Mouse (Mus musculus) left cerebral cortex, postnatal 10 days (tissue): ENCODE measurements at regions not wholly inside any gene's neighbourhood (a gene's known extent, or its start where the extent isn't known, plus 50 kb on each side); places are given as distances from the start of the nearest gene placed in this dataset.
"Not testable (repeated sequence)": the region's sequence is repeated elsewhere in the genome, so short reads cannot be mapped to it uniquely, and the experiment has no call there.

Experiments used
- DNase-seq, 2 experiments: peaks; one replicate each; pipeline ENCODE4 v3.0.0; 2021 to 2022; ENCODE audit warnings: low spot score in 2 of 2, mixed read lengths in 1 of 2; ENCODE audit errors: extremely low spot score in 1 of 2
- intact Hi-C: fragments of 180-260 bp; cut with DNase I; formaldehyde crosslinking; loops from one replicate; pipeline ENCODE4 v1.15.1; 2025

DNA sequence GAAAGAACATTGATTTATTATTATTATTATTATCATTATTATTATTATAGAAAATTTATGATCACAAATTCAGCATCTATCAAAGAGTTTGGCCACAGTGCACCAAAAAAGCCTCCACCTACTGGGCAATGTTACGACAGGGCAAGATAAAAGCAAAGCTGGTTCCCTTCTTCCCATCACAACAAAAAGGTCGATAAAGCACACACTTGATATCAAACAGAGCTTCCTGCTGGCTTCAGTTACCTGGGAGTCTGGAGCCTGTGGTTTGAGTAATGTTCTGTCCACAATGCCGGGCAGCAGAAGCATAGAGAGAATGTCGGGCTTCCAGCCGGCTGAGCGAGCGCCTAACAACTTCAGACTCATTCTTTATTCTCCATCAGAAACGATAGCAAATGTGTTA, 101.2 kb upstream of the Ifngr1 start:
- intact Hi-C loops = loop anchor here (10.0 kb wide), 1 partner anchor 204 kb away; no protein-coding TSS in a partner anchor
- DNase-seq = no peak

DNA sequence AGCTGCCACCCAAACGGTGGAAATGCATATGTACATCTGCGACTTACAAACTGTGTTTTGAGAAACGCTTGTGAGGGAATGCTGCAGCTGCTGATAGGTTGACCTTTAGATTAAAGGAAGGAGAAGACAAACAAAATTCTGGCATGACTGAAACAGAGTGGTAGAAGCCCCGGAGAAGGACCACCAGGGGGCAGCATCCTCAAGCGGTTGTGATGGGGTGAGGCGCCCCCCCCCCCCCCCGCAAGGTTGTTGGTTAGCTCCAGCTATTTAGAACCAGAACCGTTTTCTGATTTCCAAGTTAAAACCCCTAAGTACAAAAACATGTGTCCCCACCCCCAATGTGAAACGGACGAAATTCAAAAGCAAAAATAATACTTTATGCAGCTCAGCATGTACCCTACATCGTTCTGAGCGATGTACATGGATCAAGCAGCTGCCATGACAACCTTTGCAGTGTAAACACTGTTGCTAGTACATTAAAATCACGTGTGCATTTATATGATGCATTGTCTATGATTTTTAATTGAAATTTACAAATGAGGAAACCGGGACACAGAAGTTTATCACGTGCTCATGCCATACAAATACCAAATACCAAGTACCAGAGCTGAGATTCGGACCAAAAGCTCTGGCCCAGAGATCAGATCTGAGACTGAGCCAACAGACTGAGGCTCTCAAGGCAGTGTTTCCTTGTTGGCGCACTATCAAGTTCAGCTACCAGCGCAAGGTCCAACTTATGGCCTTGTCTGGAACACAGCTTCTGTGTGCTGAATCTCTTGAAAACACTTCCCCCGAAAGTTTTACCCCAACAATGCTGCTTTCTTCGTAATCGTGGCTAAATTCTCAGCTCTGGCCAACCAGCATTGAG, 100.0 kb upstream of the Ifngr1 start:
- DNase-seq = peak; percentile 35 to 76
- intact Hi-C loops = loop anchor here (10.0 kb wide), 1 partner anchor 203 kb away; no protein-coding TSS in a partner anchor

DNA sequence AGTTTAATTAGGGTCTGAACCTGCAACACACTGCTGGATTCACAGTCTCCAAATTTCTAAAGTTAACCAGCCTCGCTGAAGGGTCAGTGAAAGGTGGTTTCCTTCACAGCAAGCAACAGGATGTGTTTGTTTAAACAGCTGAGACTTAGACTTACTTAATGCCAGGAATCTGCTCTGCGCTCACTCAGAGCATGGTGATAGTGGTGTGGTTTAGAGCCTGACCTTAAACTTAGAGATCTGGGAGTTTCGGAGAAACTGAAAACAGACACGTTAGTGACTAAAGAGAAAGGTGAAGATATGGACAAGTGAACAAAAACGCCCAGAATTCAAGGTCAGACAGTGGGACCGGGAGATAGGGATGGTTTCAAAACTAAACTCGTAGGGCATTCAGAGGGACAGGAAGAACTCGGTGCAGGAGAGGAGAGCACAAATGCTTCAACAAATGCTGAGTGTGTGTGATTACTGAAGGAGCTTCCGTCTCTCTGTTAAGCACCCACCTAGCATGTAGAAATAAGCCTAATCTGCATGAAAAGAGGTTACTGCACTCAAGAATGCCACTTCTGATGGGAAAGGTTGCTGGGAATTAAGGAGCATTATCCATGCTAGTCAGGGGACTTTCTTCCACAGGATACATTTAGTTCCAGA, 97.2 kb upstream of the Ifngr1 start:
- no peak for DNase-seq

DNA sequence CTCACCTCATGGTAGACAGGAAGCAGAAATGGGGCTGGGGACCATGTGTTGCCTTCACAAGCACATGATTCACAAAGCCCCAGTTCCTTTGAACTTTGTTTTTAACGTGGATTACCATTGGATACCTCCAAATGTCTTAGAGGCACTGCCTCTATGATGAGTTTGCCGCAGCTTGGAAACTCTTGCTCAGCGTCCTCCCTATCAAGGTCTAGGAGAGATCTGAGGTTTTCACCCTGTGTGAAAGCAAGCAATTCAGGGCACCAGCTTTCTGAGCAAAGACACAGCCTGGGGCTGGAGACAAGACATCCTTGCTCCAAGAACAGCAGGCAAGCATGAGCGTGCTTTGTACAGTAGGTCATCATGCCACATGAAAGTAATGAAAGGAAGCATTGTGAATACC, 93.6 kb upstream of the Ifngr1 start:
- intact Hi-C loops = loop anchor here (10.0 kb wide), 1 partner anchor 197 kb away; no protein-coding TSS in a partner anchor
- no peak for DNase-seq

More for the DNA sequence above, 97.2 kb upstream of the Ifngr1 start:
- intact Hi-C loops = loop anchor here (10.0 kb wide), 1 partner anchor 200 kb away; no protein-coding TSS in a partner anchor

DNA sequence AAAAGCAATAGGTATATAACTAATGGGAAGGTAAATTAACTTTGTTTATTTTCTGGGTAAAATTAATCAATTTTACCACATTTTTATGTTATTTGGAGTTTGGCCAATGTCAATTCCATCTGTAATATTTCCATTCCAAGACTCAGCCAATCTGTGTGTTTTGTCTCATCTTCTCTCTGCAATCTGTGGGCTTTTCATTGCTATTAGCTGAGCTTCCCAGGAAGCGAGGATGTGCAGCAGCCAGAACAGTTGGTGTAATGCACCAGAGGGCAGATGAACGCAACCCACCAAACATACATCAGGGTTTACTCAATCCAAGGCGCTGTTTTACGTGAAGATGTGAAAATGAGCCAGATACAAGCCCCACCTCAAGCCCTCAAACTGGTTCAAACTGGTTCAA, 88.9 kb upstream of the Ifngr1 start:
- intact Hi-C loops = no loop called here

DNA sequence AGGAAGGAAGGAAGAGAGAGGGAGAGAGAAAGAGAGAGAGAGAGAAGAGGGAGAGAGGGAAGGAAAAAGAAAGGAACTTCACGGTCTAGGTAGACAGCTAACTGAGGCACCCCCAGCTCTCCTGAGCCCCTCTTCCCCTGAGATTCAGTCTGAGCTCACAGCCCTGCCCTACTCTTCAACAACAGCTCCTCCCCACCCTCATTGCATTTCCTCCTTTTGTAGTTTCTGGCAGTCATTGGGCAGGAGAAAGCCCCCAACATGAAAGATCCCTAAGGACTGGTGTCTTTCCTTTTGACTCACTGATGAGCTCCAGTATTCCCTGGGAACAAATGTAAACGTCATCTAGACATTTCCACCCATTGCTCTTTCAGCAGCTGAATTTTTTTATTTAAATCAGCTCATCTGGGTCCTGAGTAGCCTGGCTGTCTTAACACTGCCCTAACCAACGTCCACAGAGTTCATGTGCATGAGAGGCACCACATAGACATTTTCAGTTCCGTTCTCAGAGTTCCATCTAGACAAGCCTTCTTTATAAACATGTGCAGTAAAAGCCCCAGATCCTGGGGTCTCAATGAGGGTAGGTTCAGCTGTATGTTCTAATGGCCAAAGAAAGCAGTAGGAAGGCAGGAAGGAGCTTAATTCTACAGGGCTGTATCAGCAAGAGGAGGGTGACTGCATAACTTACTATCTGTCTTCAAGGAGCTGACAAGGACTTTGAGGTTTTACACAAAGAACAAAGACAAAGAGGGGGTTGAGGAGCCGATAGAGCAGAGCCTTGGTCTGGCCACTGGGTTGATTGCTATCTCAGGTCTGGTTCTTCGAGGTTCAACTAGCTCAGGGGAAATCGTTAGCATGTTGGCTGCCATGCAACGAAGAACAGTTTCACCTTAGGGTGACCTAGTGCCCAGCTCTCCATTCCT, 87.6 kb upstream of the Ifngr1 start:
- intact Hi-C loops = no loop called here
- no peak for DNase-seq

More for the DNA sequence above, 88.9 kb upstream of the Ifngr1 start:
- no peak for DNase-seq

DNA sequence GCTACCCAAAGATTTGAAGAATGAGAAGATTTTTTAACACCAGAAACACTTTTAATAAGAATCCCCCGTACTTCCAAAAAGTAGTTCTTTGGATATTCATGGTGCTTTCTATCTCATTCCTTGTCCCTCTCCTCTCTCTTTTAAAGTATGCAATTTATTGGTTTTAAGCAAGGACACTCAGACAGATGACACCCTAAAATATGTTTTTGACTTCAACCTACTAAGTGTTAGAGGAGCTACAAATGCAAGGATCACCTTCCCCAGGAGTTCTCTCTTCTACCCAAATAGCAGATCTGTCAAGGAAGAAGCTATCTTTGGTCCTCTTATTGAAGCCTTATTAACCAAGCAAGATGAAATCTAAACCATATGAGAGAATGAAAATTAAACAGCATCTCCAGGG, 86.6 kb upstream of the Ifngr1 start:
- intact Hi-C loops = no loop called here
- DNase-seq = no peak

DNA sequence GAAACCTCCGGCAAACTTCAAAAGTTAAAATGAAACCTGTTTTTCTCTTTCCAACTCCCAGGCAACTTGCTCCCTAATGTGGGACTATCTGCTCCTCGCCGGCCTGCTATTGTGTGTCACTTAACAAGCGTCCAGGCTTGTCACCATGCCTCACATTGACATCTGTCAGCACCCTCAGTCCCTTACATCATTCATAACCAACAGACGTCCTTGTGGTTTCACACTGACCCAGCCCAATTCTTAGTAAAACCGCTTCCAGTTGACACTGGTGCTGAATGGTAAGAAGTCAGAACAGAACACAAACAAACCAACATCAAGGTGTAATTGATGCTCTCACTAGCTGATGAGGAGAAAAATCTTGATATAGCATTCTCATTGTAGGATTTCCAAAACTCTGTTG, 85.8 kb upstream of the Ifngr1 start:
- no peak for DNase-seq
- intact Hi-C loops = no loop called here

DNA sequence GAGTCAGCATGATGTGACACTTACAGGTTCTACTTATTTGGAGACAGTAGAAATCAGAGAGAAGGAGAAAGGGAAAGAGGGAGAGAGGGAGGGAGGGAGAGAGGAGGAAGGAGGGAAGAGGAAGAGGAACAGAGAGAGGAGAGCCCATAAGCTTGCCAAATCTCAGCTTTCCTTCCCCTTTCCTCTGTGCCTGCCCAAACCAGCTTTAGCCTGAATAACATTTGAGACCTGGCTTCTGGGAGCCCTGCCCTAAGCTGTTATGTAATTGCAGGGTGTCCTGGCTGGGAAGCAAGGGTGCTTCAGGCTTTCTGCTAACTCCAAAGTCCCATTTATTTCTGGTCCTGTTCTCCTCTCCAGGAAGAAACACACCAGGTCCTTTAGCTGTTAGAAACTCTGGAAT, 85.3 kb upstream of the Ifngr1 start:
- intact Hi-C loops = no loop called here
- DNase-seq = no peak

DNA sequence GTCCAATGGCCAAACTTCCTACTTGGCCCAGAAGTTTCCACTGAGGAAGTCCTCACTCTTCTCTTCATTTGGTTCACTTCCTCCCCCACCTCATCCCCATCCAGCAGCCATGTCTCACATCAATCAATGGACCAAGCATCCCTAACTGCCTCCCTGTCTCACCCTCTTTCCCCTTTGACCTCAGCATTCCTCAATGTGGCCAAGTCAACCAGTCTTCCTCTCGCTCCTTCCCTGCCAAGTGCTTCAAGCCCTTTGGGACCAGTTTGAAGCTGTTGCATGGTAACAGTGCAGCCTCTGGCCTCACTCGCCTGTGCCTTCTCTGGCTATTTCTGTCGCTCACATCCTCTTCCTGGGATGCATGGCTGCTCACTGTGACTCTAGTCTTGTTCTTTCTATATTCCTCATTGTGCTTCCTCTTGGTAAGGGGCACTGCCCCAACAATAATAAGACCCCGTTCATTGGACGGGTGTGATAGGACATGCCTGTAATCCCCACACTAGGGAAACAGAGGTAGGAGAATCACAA, 83.5 kb upstream of the Ifngr1 start:
- intact Hi-C loops = no loop called here
- no peak for DNase-seq

DNA sequence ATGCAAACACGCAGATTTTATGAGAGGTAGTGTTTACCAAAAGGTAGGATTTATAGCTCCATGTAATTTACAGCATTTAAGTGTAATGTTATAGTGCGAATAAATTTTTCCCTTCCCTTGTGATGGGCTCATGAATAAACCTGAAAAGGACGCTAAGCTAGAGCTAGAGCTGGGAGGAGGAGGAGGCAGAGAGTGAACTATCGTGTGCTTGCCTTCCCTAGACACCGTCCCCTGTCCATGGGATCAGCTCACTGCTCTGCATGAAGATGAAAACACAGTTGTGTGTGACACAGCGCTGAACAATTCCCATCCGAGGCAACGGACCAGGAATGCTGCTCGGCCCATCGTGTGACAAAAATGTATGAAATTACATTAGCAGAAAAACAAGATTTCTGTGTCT, 81.7 kb upstream of the Ifngr1 start:
- intact Hi-C loops = no loop called here
- no peak for DNase-seq

DNA sequence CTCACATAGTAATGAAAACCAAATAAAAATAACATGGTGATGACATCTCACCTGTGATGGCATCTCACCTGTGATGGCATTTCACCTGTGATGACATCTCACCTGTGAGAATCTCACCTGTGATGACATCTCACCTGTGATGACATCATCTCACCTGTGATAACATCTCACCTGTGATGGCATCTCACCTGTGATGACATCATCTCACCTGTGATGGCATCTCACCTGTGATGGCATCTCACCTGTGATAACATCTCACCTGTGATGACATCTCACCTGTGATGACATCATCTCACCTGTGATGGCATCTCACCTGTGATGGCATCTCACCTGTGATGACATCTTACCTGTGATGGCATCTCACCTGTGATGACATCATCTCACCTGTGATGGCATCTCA, 77.4 kb upstream of the Ifngr1 start:
- DNase-seq, intact Hi-C loops: not testable (repeated sequence)

DNA sequence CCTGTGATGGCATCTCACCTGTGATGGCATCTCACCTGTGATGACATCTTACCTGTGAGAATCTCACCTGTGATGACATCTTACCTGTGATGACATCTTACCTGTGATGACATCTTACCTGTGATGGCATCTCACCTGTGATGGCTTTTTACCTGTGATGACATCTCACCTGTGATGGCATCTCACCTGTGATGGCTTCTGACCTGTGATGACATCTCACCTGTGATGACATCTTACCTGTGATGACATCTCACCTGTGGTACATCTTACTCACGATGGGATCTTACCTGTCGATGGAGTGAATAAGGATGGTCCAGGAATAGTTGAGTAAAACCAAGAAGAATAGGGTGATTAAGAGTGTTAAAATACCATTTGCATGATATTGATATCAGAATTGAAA, 76.9 kb upstream of the Ifngr1 start:
- intact Hi-C loops = no loop called here
- no peak for DNase-seq

DNA sequence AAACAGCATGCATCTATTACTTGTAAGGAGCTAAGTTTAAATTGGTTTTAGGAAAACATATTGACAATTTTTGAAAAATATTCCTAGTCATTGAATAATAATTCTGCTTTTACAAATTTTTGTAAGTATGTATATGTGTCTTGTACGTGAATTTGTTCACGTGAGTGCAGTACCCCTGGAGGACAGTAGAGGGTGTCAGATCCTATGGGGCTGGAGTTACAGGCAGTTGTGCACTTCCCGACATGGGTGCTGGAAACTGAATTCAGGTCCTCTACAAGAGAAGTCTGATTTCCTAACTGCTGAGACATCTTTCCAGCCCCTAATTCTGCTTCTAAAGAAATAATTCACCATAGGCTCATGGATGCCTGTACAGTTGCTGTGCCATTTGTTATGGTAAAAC, 75.7 kb upstream of the Ifngr1 start:
- intact Hi-C loops = no loop called here

DNA sequence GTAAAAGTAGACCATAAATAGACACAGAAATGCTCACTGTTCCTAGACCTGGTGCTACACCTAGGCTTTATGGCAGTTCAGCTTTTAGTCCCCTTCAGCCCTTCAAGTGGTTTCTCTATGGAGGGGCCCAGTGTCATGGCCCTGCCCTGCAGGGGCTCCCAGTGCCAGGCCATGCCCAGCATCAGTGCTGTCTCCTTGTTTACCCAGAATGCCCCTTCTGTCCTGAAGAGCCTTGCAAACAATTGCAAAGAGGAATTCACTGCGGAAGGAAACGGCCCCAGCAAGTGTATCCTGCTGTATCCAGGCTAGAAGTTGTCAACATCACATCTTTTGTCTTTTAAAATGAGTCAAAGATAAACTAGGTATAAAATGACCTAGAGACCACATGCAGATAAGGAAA, 74.7 kb upstream of the Ifngr1 start:
- intact Hi-C loops = no loop called here
- no peak for DNase-seq

More for the DNA sequence above, 75.7 kb upstream of the Ifngr1 start:
- DNase-seq = no peak

DNA sequence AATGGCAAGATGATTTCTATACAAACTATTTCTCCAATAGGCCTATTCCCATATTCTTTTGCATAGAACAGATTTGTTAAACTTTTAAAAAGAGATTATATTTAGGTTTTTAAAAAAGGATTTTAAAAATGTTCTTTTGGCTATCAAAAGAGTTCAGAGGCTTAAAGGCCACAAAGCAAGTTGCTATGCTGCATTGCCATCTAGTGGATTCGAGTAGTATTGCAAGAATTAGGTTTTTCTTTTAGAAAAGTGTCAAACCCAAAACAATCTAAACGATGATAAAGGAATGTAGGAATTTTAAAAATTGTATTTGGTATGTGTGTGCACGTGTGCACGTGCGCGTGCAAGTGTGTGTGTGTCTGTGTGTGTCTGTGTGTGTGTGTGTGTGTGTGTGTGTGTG, 73.0 kb upstream of the Ifngr1 start:
- DNase-seq = no peak
- intact Hi-C loops = loop anchor here (2.0 kb wide), 1 partner anchor 278 kb away; no protein-coding TSS in a partner anchor

DNA sequence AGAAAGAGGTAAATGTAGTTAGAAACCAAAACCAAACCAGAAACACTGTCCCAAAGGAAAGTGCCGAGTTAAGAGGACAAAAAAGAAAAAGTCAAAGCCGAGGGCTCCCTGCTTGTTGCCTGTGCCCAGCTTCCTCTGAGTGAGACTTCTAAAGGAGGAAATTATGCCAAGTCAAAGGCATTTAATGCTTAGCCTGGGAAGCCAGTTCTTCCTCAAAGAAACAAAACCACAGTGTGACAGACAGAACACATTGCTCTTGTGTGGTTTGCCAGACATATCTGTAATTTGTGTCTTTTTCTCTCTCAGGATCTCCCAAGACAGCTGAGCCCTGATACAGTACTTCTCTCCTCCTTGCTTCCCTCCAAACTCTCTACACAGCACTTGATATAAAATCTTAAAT, 69.6 kb upstream of the Ifngr1 start:
- DNase-seq = no peak
- intact Hi-C loops = loop anchor here (10.0 kb wide), 1 partner anchor 607 kb away; no protein-coding TSS in a partner anchor

DNA sequence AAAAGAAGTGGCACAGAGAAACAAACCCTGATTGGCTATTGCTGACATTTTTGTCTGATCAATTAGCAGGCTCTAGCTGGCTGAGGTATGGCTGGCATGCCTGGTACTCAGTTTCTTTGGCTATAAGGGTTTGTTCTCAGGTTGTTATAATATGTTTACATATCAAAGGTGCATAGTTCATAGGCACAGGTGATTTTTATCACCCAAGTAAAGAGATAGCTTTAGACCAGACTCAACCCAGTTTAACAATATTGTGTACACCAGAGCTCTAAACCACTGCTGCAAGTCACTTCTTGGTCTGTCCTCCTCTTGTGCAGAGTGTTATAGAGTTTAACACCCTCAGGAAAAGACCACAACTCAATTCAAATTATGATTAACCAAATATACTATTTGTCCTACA, 65.8 kb upstream of the Ifngr1 start:
- DNase-seq = no peak
- intact Hi-C loops = loop anchor here (10.0 kb wide), 1 partner anchor 611 kb away; no protein-coding TSS in a partner anchor

DNA sequence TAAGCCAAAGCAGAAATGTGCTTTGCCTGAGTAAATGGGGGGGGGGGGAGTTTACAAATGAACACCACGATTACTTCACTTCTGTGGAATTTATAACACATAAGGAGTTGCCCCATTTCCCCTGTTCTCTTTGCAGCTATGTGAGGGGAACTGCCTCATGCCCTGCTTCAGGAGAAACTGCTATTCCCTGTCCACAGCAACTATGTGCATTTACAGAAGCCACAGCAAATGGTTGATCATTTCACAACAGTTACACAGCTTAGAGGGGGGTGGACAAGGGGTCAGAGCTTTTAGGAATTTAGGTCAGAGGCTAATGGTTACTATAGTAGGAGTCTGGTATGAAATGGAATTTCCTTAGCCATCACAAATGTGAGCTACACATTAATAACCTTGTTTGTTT, 65.4 kb upstream of the Ifngr1 start:
- no peak for DNase-seq
- intact Hi-C loops = loop anchor here (10.0 kb wide), 1 partner anchor 612 kb away; no protein-coding TSS in a partner anchor
